Mouse (Mus musculus) CD4-positive, CD25-positive, alpha-beta regulatory T cell, adult 4 months (primary cell): ENCODE data around the gene Gfod2. TPM values are rescaled to one million over a fixed set of nuclear protein-coding genes. Genes with fewer than 3 reads are reported as not detected.

Experiments
- ATAC-seq: one replicate; pipeline ENCODE4 v1.8.0; 2017
- polyA plus RNA-seq, 2 experiments: library from polyadenylated mRNA; unstranded; fragments of 100-300 nt; shearing (Covaris generic); gene quantifications; one replicate each; pipeline ENCODE4 v1.2.1; 2017

Gfod2 gene
- polyA plus RNA-seq, 2 experiments from 2014 or later = 2.6 to 3.7 TPM

DNA sequence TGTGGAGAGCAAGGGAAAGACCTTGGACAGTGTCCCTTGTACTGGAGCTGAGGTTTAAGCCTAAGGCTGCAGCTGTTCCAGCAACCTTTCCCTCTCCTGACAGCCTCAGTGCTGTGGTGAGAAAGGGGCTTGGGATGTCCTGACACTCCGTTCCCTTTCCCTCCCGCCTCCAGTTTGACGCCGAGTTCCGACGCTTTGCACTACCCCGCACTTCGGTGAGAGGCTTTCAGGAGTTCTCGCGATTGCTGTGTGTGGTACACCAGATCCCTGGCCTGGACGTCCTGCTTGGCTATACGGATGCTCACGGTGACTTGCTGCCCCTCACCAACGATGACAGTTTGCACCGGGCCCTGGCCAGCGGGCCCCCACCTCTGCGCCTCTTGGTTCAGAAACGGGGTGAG is 56.5 kb downstream of the Gfod2 start:
- no peak for ATAC-seq

DNA sequence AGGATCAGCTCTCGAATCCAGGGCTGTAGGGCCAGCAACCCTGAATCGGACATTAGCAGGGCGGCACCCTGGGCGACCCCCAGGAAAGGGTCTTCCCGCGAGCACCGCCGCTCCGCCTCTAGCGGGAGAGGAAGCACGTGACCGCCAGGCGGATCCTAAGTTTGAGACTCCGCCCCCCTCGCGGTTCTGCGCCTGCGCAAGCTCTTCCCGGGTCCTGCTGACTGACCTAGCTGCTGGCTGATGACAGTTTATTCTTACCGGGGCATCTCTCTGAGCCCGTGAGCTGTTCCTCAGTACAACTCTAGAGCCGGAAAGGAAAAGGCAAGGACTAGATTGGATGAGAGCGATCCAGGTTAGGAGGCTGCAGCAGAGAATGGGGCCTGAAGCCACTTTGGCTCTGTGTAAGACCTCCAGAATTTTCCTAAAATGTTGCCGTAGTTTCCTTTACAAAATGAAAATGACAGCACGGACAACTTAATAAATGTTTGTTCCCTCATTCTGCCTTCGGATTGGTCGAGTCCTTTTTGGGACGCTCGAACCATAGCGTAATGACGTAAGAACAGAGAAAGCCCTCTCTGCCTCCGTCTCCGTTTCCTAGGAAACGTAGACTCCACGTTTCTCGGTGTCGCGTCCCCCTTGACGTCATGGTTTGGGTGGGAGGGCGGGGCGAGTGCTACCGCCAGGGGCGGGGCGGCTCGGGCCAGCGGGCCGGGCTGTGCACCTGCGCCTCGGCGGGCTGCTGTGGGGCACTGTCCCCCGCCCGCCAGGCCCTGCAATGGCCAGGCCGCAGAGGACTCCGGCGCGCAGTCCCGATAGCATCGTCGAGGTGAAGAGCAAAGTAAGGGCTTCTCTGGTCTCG is 57.3 kb downstream of the Gfod2 start, which contains the start of the genes Acd and Pard6a:
Gene Acd, minus strand, starts transcription at position 137 of the 859 bp plus-strand sequence.
Gene Pard6a, plus strand, starts transcription at position 183 of the 859 bp plus-strand sequence.
- ATAC-seq = peak; percentile 80

DNA sequence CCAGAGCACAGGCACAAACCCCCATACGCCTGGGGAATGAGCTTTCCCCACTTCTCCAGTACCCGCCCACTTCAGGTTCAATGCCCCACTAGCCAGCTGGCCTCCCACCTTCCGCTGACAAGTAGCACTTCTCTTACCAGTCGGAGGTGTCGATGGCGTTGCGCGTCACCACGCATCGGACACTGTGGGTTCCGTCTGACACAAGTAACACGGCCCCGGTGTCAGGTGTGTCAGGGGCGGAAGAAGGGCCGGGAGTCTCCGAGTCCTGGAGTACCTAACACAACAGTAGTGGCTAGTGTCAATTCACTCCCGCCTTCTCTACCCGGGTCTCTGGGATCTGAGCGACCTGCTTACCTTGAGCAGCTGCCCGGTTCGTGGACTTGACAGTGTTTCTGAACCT is 57.9 kb downstream of the Gfod2 start:
- ATAC-seq = peak; percentile 58

DNA sequence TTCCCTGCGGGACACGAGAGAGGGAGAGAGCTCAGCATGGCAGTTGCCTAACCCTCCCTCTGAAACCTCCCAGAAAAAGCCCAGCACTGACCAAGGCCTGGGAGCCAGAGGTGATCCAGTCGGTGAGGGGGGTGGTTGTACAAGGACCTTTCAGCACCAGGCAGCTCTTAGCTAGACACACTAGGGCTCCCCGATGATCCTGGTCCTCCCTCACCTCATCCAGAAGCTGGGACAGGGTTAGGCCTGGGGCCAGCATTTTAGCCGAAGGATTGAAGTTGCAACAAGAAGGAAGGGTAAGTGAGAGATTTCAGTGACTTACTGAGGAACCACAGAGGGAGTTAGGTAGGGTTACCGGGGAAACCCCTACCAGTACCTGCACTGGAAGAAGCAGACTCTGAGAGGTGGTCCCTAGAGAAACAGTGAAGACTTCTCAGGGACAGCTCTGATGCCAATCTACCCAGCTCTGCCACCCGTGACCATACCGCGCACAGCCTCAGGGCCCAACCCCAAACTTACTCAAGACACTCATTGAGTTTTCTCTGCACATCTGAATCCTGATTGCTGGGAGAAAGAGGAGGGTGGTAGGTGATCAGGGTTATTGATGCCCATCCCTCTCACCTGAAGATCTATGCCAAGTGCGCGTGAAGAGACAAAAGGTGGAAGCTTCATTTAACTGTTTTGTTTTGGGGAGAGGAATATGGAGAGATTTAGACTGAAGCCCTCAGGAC is 58.8 kb downstream of the Gfod2 start:
- ATAC-seq = no peak

- no peak for ATAC-seq
Observed at GRCm38 (mm10) chr8:105698734-105699133, 59.7 kb downstream of the Gfod2 start.

GRCm38 (mm10) chr8:105697196-105697780 is 61.2 kb downstream of the Gfod2 start:
- no peak for ATAC-seq

DNA sequence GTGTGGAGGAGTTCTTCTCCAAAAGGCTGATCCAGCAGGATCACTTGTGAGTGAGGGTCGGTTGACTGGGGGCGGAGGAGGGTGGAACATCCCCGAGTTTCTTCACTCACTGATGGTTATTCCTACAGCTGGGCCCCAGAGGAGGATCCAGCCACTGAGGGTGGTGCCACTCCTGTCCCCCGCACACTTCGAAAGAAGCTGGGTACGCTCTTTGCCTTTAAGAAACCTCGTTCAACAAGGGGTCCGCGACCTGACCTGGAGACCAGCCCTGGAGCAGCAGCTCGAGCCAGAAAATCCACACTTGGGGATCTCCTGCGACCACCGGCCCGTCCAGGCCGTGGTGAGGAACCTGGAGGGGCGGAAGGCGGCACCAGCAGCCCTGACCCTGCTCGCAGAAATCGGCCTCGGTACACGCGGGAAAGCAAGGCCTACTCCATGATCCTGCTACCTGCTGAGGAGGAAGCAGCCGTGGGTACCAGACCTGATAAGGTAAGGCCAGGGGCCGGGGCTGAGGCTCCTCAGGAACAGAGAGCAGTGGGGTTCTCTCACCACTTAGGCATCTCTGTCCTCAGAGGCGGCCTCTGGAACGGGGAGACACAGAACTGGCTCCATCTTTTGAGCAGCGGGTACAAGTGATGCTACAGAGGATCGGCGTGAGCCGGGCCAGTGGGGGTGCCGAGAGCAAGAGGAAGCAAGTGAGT is 63.2 kb downstream of the Gfod2 start:
- ATAC-seq = no peak

DNA sequence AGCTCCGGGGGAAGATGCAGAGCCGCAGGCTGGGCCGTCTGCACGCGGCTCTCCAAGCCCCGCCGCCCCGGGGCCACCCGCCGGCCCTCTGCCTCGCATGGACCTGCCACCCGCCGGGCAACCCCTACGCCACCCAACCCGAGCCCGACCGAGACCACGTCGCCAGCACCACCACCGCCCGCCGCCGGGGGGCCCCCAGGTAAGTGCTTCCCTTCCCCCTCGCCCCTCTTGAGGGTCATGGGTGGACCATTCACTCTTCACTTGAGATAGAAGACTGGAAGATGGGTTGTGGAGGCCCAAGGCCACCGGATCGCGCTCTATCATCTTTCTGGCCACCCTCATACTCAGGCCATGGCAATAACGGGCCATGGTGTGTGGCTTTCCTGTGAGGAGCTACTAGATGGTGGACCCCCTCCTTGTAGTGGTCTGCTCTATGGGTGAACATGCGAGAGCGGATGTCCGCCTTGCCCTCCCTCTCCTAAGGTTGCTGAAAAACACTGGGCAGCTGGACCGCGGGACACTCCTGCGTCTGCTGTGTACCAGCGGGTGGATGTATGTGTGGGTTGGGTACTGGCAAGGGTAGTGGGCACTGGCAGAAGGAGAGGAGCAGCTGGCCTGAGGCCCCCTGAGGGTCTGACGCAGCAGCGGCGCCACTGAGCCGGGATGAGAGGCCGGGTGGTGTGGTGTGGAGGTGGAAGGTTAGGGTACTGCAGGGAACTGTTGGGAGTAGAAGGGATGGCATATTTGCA is 64.2 kb downstream of the Gfod2 start:
- ATAC-seq = no peak

DNA sequence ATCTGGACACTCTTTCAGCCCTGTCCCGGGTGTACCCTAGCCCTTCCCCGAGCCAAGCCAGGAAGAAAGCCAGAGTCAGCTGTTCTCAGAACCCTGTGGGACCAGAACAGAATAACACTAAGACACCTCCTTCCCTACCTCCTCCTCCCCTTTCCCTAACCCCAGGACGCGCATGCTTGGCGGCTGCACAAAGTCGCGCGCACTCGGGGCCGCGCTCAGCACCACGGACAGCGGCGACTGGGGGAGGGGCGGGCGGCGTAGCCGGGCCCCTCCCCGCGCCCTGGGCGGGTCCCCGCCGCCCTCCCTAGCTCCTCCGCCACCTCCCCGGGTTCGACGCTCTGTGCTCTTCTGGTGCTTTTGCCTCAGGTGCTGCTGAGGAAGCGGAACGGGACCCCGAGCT is 64.8 kb downstream of the Gfod2 start:
- no peak for ATAC-seq

- ATAC-seq = no peak
Observed at GRCm38 (mm10) chr8:105692449-105693182, 65.8 kb downstream of the Gfod2 start.

- no peak for ATAC-seq
Observed at GRCm38 (mm10) chr8:105690978-105691377, 67.5 kb downstream of the Gfod2 start.

DNA sequence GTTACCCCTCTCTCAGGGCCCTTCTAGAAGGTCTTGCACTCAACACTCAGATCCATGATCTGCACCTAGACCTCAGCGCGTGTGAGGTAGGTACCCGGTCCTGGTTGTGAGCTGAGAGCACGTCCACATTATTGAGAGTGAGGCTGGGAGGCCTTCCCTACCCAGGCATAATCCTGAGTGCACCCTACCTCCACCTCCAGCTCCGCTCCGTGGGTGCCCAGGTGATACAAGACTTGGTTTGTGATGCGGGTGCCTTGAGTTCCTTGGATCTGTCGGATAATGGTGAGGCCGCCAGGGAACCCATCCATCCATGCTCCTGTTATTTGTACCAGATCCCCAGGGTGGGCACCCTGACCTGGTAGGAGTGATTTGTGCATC is 68.5 kb downstream of the Gfod2 start:
- ATAC-seq = no peak

DNA sequence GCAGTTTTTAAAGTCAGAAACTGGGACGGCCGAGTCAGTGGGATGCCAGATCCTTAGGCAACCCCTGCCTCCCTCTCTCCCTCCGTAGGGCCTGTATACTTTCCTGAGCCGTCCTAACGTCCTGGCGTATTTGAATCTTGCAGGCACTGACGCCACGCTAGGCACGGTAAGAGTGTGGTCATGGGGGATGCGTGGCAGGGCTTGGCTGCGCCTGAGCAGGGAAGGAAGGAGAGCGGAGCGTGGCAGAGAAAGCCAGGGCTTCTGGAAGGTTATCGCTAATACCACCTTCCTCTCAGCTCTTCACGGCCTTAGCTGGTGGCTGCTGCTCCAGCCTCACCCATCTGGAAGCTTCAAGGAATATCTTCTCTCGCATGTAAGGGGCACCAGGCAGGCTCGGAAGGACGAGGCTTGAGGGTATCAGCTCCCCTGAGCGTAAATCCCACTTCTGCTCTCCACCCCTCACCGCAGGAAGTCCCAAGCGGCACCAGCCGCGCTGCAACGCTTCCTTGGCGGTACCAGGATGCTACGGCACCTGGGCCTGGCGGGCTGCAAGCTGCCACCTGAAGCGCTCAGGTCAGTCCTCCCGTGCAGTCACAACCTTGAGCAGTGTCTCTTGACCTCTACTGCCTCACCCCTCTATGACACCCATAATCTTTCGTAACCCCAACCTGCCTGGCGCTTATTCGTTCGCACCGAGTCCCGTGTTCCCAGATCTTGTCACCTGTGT is 69.0 kb downstream of the Gfod2 start:
- no peak for ATAC-seq

DNA sequence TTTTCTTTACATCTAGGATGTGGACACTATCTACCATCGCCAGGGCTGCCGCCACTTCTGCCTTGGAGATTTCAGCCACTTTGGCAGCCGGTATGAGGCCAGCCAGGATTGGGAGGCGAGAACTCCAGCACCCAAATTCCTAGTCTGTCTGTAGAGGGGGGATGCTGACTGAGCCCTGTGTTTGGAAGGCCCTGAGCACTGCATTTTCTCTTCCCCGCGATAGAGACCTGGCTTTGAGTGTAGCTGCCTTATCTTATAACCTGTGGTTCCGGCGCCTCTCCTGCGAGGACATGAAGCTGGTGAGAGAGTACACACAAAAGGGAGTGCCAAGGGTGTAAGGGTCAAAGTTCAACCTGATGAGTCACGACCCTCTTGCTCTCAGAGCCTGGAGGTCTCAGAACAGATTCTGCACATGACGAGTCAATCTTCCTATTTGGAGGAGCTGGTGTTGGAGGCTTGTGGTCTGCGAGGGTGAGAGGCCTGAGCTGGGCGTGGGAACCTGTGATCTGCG is 70.2 kb downstream of the Gfod2 start:
- ATAC-seq = no peak

- ATAC-seq = no peak
Observed at GRCm38 (mm10) chr8:105687512-105687911, 71.0 kb downstream of the Gfod2 start.

GRCm38 (mm10) chr8:105686551-105686950 is 71.9 kb downstream of the Gfod2 start:
- ATAC-seq = peak; percentile 16

- ATAC-seq = peak; percentile 88
Observed at GRCm38 (mm10) chr8:105685796-105686308, 72.6 kb downstream of the Gfod2 start, which contains the start of gene Carmil2. TSS of gene Carmil2 (plus strand) at chr8:105686274.

DNA sequence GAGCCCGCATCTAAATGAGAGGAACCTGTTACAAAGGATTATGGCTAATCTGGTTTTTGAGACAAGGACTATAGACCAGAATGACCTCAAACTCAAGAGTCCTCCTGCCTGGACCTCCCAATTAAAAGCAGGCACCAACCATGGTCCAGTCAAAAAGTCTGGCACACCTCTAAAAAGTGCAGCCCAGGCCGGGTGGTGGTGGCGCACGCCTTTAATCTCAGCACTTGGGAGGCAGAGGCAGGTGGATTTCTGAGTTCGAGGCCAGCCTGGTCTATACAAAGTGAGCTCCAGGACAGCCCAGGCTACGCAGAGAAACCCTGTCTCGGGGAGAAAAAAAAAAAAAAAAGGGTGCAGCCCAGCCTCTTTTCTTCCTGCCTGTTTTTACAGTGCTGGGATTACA is 73.1 kb downstream of the Gfod2 start:
- no peak for ATAC-seq

DNA sequence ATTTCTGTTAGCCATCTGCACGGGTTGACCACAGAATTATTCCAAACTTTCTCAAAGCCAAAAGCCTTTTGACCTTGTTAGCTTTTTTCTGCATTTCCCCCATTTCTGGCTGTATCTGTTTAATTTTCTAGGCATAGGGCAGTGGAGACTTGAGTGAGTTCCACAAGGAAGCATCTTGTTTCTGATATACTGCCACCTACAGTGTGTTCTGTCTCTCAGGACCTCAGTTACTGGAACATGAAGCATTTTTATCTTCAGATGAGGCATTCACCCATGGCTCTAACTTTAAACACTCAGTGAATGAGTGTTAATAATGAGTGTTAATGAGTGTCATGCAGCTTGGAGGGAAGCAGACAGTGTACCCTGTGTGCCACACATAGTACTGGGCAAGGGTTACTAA is 80.6 kb downstream of the Gfod2 start:
- ATAC-seq = no peak
